Mouse (Mus musculus) limb, embryonic 10.5 days (tissue): ENCODE data around the gene Csf1. TPM values are rescaled to one million over a fixed set of nuclear protein-coding genes. Genes with fewer than 3 reads are reported as not detected.
"Not testable (repeated sequence)": the region's sequence is repeated elsewhere in the genome, so short reads cannot be mapped to it uniquely, and the experiment has no call there.

ENCODE experiments used
- DNase-seq: peaks from one replicate; pipeline ENCODE4 v3.0.0-alpha.2; 2017; ENCODE audit warnings: low spot score
- H3K27ac ChIP-seq: fragments of 300-500 bp; sonication (generic); 2 replicates; pipeline ENCODE4 v1.5.1; 2016; ENCODE audit warnings: mild to moderate bottlenecking
- H3K27me3 ChIP-seq: fragments of 300-500 bp; sonication (generic); 2 replicates; pipeline ENCODE4 v1.6.1; 2016; ENCODE audit warnings: low read depth, mild to moderate bottlenecking; ENCODE audit not compliant: poor library complexity, severe bottlenecking
- H3K36me3 ChIP-seq: fragments of 300-500 bp; sonication (generic); 2 replicates; pipeline ENCODE4 v1.6.1; 2016; ENCODE audit warnings: mild to moderate bottlenecking, moderate library complexity
- H3K4me1 ChIP-seq: fragments of 300-500 bp; sonication (generic); 2 replicates; pipeline ENCODE4 v1.6.1; 2016
- H3K4me3 ChIP-seq: fragments of 300-500 bp; sonication (generic); 2 replicates; pipeline ENCODE4 v1.5.1; 2016; ENCODE audit warnings: mild to moderate bottlenecking, moderate library complexity
- H3K9me3 ChIP-seq: fragments of 300-500 bp; sonication (generic); replicated peaks from 2 replicates; pipeline ENCODE4 v1.6.1; 2016; ENCODE audit warnings: mild to moderate bottlenecking
- WGBS: fragments of 180-500 bp; shearing (Covaris S2); methylation state at CpG from one replicate; pipeline ENCODE4 v1.1.7; 2016; 5-methylcytosine and 5-hydroxymethylcytosine counted together
- polyA plus RNA-seq: library from polyadenylated mRNA; unstranded; fragments of >200 nt; fragmentation: Nextera tagmentation; extraction: Ambion mirVana; gene quantifications from 2 replicates; pipeline ENCODE4 v1.2.1, GENCODE M21; 2016

Csf1 gene
- polyA plus RNA-seq, 1 experiment from 2014 or later, result 4.6 TPM

- H3K4me3 ChIP-seq, result no peak overlapping the region
- WGBS, result 56% methylated on average over 2 of the region's 2 CpGs
- H3K9me3 ChIP-seq, result no peaks in the 10 kb centered on the region
- no peak for DNase-seq
- H3K27ac ChIP-seq, result peak overlapping the region; percentile 81
- peaks cover 48% of the 10 kb centered on the region for H3K4me1 ChIP-seq
- H3K36me3 ChIP-seq, result peaks cover 10% of the 10 kb centered on the region
- no peaks in the 10 kb centered on the region for H3K27me3 ChIP-seq
Measured at GRCm38 (mm10) chr3:107739966-107740365, 20.3 kb downstream of the Csf1 start.

GRCm38 (mm10) chr3:107739456-107739855, 20.8 kb downstream of the Csf1 start:
- peaks cover 48% of the 10 kb centered on the region for H3K4me1 ChIP-seq
- H3K4me3 ChIP-seq, result no peak overlapping the region
- DNase-seq, result peak; percentile 31
- peaks cover 10% of the 10 kb centered on the region for H3K36me3 ChIP-seq
- H3K27me3 ChIP-seq, result no peaks in the 10 kb centered on the region
- WGBS, result 71% methylated on average over 3 of the region's 3 CpGs
- peak overlapping the region; percentile 81 for H3K27ac ChIP-seq
- H3K9me3 ChIP-seq, result no peaks in the 10 kb centered on the region

- no peak for DNase-seq
- Histone ChIP-seq H3K36me3 (peaks cover 10% of the 10 kb centered on the region), H3K27ac (no peak overlapping the region), H3K4me1 (peaks cover 44% of the 10 kb centered on the region), H3K9me3 (no peaks in the 10 kb centered on the region), H3K27me3 (no peaks in the 10 kb centered on the region), H3K4me3 (no peak overlapping the region)
- WGBS, result 89% methylated on average over 1 of the region's 1 CpGs
Measured at GRCm38 (mm10) chr3:107738620-107739019, 21.6 kb downstream of the Csf1 start.

GRCm38 (mm10) chr3:107737609-107738190, 22.6 kb downstream of the Csf1 start:
- H3K4me1 ChIP-seq, result peaks cover 35% of the 10 kb centered on the region
- no peak overlapping the region for H3K4me3 ChIP-seq
- 81% methylated on average over 1 of the region's 1 CpGs for WGBS
- no peak for DNase-seq
- no peaks in the 10 kb centered on the region for H3K27me3 ChIP-seq
- no peaks in the 10 kb centered on the region for H3K9me3 ChIP-seq
- peaks cover 9% of the 10 kb centered on the region for H3K36me3 ChIP-seq
- no peak overlapping the region for H3K27ac ChIP-seq

GRCm38 (mm10) chr3:107735620-107736019, 24.6 kb downstream of the Csf1 start:
- H3K9me3 ChIP-seq, H3K27me3 ChIP-seq, H3K27ac ChIP-seq, DNase-seq, H3K4me3 ChIP-seq, H3K36me3 ChIP-seq: not testable (repeated sequence)
- H3K4me1 ChIP-seq, result peaks cover 17% of the 10 kb centered on the region
- 96% methylated on average over 13 of the region's 13 CpGs for WGBS

GRCm38 (mm10) chr3:107733329-107733728, 26.9 kb downstream of the Csf1 start:
- Histone ChIP-seq H3K27me3 (no peaks in the 10 kb centered on the region), H3K36me3 (no peaks in the 10 kb centered on the region), H3K4me3 (no peak overlapping the region), H3K27ac (no peak overlapping the region), H3K4me1 (peaks cover 14% of the 10 kb centered on the region), H3K9me3 (no peaks in the 10 kb centered on the region)
- 93% methylated on average over 1 of the region's 1 CpGs for WGBS
- DNase-seq, result no peak

- WGBS, result 60% methylated on average over 2 of the region's 2 CpGs
- Histone ChIP-seq H3K4me1 (peaks cover 16% of the 10 kb centered on the region), H3K9me3 (no peaks in the 10 kb centered on the region), H3K4me3 (no peak overlapping the region), H3K27me3 (no peaks in the 10 kb centered on the region), H3K27ac (no peak overlapping the region), H3K36me3 (no peaks in the 10 kb centered on the region)
- no peak for DNase-seq
Measured at GRCm38 (mm10) chr3:107730236-107730635, 30.0 kb downstream of the Csf1 start.

GRCm38 (mm10) chr3:107728509-107728908, 31.8 kb downstream of the Csf1 start:
- 66% methylated on average over 1 of the region's 1 CpGs for WGBS
- no peak for DNase-seq
- Histone ChIP-seq H3K27ac (0 out of 2 replicates have a peak overlapping the region, but pooled peaks have one; percentile 20), H3K9me3 (no peaks in the 10 kb centered on the region), H3K27me3 (no peaks in the 10 kb centered on the region), H3K4me3 (no peak overlapping the region), H3K36me3 (no peaks in the 10 kb centered on the region), H3K4me1 (peaks cover 16% of the 10 kb centered on the region)

- Histone ChIP-seq H3K27me3 (no peaks in the 10 kb centered on the region), H3K4me3 (no peak overlapping the region)
Measured at GRCm38 (mm10) chr3:107715971-107716370, 44.3 kb downstream of the Csf1 start.

GRCm38 (mm10) chr3:107714276-107714933, 45.9 kb downstream of the Csf1 start:
- 62% methylated on average over 5 of the region's 5 CpGs for WGBS
- DNase-seq, result no peak
- no peak overlapping the region for H3K4me3 ChIP-seq

More at GRCm38 (mm10) chr3:107715971-107716370, 44.3 kb downstream of the Csf1 start:
- Histone ChIP-seq H3K36me3 (no peaks in the 10 kb centered on the region), H3K4me1 (no peaks in the 10 kb centered on the region), H3K9me3 (no peaks in the 10 kb centered on the region), H3K27ac (no peak overlapping the region)
- DNase-seq, result no peak
- 88% methylated on average over 1 of the region's 1 CpGs for WGBS

GRCm38 (mm10) chr3:107712081-107712480, 48.2 kb downstream of the Csf1 start:
- no peak overlapping the region for H3K4me3 ChIP-seq
- no peaks in the 10 kb centered on the region for H3K4me1 ChIP-seq
- H3K27ac ChIP-seq, result no peak overlapping the region
- H3K9me3 ChIP-seq, result no peaks in the 10 kb centered on the region
- WGBS, result 65% methylated on average over 3 of the region's 3 CpGs
- H3K36me3 ChIP-seq, result no peaks in the 10 kb centered on the region
- H3K27me3 ChIP-seq, result no peaks in the 10 kb centered on the region
- DNase-seq, result no peak

More at GRCm38 (mm10) chr3:107714276-107714933, 45.9 kb downstream of the Csf1 start:
- Histone ChIP-seq H3K4me1 (no peaks in the 10 kb centered on the region), H3K36me3 (no peaks in the 10 kb centered on the region), H3K27me3 (no peaks in the 10 kb centered on the region), H3K27ac (no peak overlapping the region), H3K9me3 (no peaks in the 10 kb centered on the region)

GRCm38 (mm10) chr3:107709156-107709555, 51.1 kb downstream of the Csf1 start:
- H3K27me3 ChIP-seq, result no peaks in the 10 kb centered on the region
- no peaks in the 10 kb centered on the region for H3K4me1 ChIP-seq
- 68% methylated on average over 3 of the region's 3 CpGs for WGBS
- no peaks in the 10 kb centered on the region for H3K9me3 ChIP-seq
- DNase-seq, result no peak
- no peak overlapping the region for H3K4me3 ChIP-seq
- H3K36me3 ChIP-seq, result no peaks in the 10 kb centered on the region
- no peak overlapping the region for H3K27ac ChIP-seq

- H3K4me1 ChIP-seq, result 0 out of 2 replicates have a peak, but pooled peaks cover 2% of the 10 kb centered on the region
- H3K4me3 ChIP-seq, result no peak overlapping the region
- H3K9me3 ChIP-seq, result no peaks in the 10 kb centered on the region
- 90% methylated on average over 4 of the region's 4 CpGs for WGBS
- H3K27me3 ChIP-seq, result no peaks in the 10 kb centered on the region
- H3K36me3 ChIP-seq, result no peaks in the 10 kb centered on the region
- DNase-seq, result no peak
- H3K27ac ChIP-seq, result no peak overlapping the region
Measured at GRCm38 (mm10) chr3:107707239-107707638, 53.0 kb downstream of the Csf1 start.
